ENCODE assay signal across 8 mouse cellular contexts in genomic region chr3:69598261-69599165, GRCm38 (mm10). TPM values are rescaled to one million over a fixed set of nuclear protein-coding genes. Genes with fewer than 3 reads are reported as not detected.
A peak's percentile ranks its signal among the peaks of the same experiment; 100 is the strongest.
DNase-seq lines count a peak whose midpoint lies in the region; ATAC-seq lines count a peak whose summit lies in the region.

TSS of gene B3galnt1 (minus strand) at chr3:69598960.

- no peaks in the 10 kb centered on the region for H3K36me3 ChIP-seq in embryonic facial prominence, embryonic 14.5 days (ENCODE audit: control insufficient read depth, insufficient read depth, low read length)
- H3K36me3 ChIP-seq in heart, embryonic 10.5 days, result no peaks in the 10 kb centered on the region
- no peaks in the 10 kb centered on the region for H3K36me3 ChIP-seq in kidney, embryonic 14.5 days (ENCODE audit: control insufficient read depth, insufficient read depth, low read length)
- no peaks in the 10 kb centered on the region for H3K36me3 ChIP-seq in midbrain, embryonic 16.5 days (ENCODE audit: control insufficient read depth, insufficient read depth, low read length)
- no peaks in the 10 kb centered on the region for H3K36me3 ChIP-seq in stomach, embryonic 15.5 days

- peak; percentile 30 to 39 for DNase-seq in urinary bladder, adult 18-20 months (ENCODE audit: low spot score in 2 of 2)
- no peak for DNase-seq in urinary bladder, postnatal 10 days (ENCODE audit: low spot score)
- DNase-seq in embryonic facial prominence, embryonic 14.5 days (ENCODE audit: low spot score), result peak; percentile 80
- peak; percentile 79 for DNase-seq in heart, embryonic 10.5 days (ENCODE audit: low spot score)
- DNase-seq in liver, result peak; percentile 37

- H3K4me1 ChIP-seq in embryonic facial prominence, embryonic 14.5 days (ENCODE audit: control insufficient read depth, insufficient read depth, low read length), result peaks cover 11% of the 10 kb centered on the region
- peaks cover 18% of the 10 kb centered on the region; the same call in 1 of the 2 replicates for H3K4me1 ChIP-seq in heart, embryonic 10.5 days
- H3K4me1 ChIP-seq in kidney, embryonic 14.5 days (ENCODE audit: control insufficient read depth, insufficient read depth, low read length), result no peaks in the 10 kb centered on the region
- H3K4me1 ChIP-seq in midbrain, embryonic 16.5 days (ENCODE audit: control insufficient read depth, insufficient read depth, low read length), result peaks cover 26% of the 10 kb centered on the region
- H3K4me1 ChIP-seq in stomach, embryonic 15.5 days, result peaks cover 5% of the 10 kb centered on the region; the same call in 1 of the 2 replicates

- under 1% methylated on average over 29 of the region's 99 CpGs for WGBS in embryonic facial prominence, embryonic 14.5 days
- WGBS in heart, embryonic 10.5 days, result under 1% methylated on average over 95 of the region's 99 CpGs
- WGBS in kidney, embryonic 14.5 days, result under 1% methylated on average over 96 of the region's 99 CpGs
- WGBS in midbrain, embryonic 16.5 days, result under 1% methylated on average over 60 of the region's 99 CpGs
- whole genome bisulfite sequencing in stomach, embryonic 15.5 days, result 1% methylated on average over 82 of the region's 99 CpGs

- peak within 1 kb of the TSS; percentile 73 for H3K4me3 ChIP-seq in embryonic facial prominence, embryonic 14.5 days (ENCODE audit: low read depth, low read length)
- peak within 1 kb of the TSS; percentile 80 for H3K4me3 ChIP-seq in heart, embryonic 10.5 days
- H3K4me3 ChIP-seq in kidney, embryonic 14.5 days (ENCODE audit: low read length), result peak within 1 kb of the TSS; percentile 68
- H3K4me3 ChIP-seq in midbrain, embryonic 16.5 days (ENCODE audit: low read depth, low read length), result peak within 1 kb of the TSS; percentile 83
- peak within 1 kb of the TSS; percentile 71 for H3K4me3 ChIP-seq in stomach, embryonic 15.5 days (replicated peaks)

- H3K9me3 ChIP-seq in embryonic facial prominence, embryonic 14.5 days (ENCODE audit: control insufficient read depth, low read length), result no peaks in the 10 kb centered on the region
- H3K9me3 ChIP-seq in heart, embryonic 10.5 days, result no peaks in the 10 kb centered on the region
- no peaks in the 10 kb centered on the region for H3K9me3 ChIP-seq in kidney, embryonic 14.5 days (ENCODE audit: control insufficient read depth, low read length)
- no peaks in the 10 kb centered on the region for H3K9me3 ChIP-seq in midbrain, embryonic 16.5 days (replicated peaks; ENCODE audit: control insufficient read depth, low read length, poor library complexity, severe bottlenecking)
- no peaks in the 10 kb centered on the region for H3K9me3 ChIP-seq in stomach, embryonic 15.5 days

- H3K27ac ChIP-seq in embryonic facial prominence, embryonic 14.5 days (replicated peaks; ENCODE audit: low read depth, low read length), result peak within 1 kb of the TSS; percentile 41
- peak within 1 kb of the TSS; percentile 92 for H3K27ac ChIP-seq in heart, embryonic 10.5 days
- peak within 1 kb of the TSS; percentile 27; the same call in 1 of the 2 replicates for H3K27ac ChIP-seq in kidney, embryonic 14.5 days (ENCODE audit: low read depth, low read length)
- H3K27ac ChIP-seq in midbrain, embryonic 16.5 days (ENCODE audit: low read length), result peak within 1 kb of the TSS; percentile 85
- peak within 1 kb of the TSS; percentile 40 for H3K27ac ChIP-seq in stomach, embryonic 15.5 days

- peak; percentile 86 for ATAC-seq in embryonic facial prominence, embryonic 14.5 days (ENCODE audit: low read depth)
- peak; percentile 81 for ATAC-seq in kidney, embryonic 14.5 days (ENCODE audit: low FRiP score, low TSS enrichment)
- peak; percentile 91 for ATAC-seq in midbrain, embryonic 16.5 days
- peak; percentile 56; the same call in 1 of the 2 replicates for ATAC-seq in stomach, embryonic 15.5 days (ENCODE audit: insufficient read depth, low FRiP score, low read depth)

- peak within 1 kb of the TSS; percentile 80 for H3K4me2 ChIP-seq in embryonic facial prominence, embryonic 14.5 days (ENCODE audit: low read depth, low read length)
- H3K4me2 ChIP-seq in kidney, embryonic 14.5 days (replicated peaks; ENCODE audit: low read depth, low read length), result peak within 1 kb of the TSS; percentile 78
- peak within 1 kb of the TSS; percentile 83 for H3K4me2 ChIP-seq in midbrain, embryonic 16.5 days (ENCODE audit: low read length)
- H3K4me2 ChIP-seq in stomach, embryonic 15.5 days, result peak within 1 kb of the TSS; percentile 86

- H3K27me3 ChIP-seq in embryonic facial prominence, embryonic 14.5 days (replicated peaks; ENCODE audit: control insufficient read depth, insufficient read depth, low read length), result no peaks in the 10 kb centered on the region
- no peaks in the 10 kb centered on the region for H3K27me3 ChIP-seq in heart, embryonic 10.5 days (ENCODE audit: insufficient read depth, poor library complexity, severe bottlenecking)
- H3K27me3 ChIP-seq in kidney, embryonic 14.5 days (ENCODE audit: control insufficient read depth, insufficient read depth, low read length), result no peaks in the 10 kb centered on the region
- no peaks in the 10 kb centered on the region for H3K27me3 ChIP-seq in midbrain, embryonic 16.5 days (ENCODE audit: control insufficient read depth, insufficient read depth, low read depth, low read length)
- H3K27me3 ChIP-seq in stomach, embryonic 15.5 days (replicated peaks), result no peaks in the 10 kb centered on the region

- H3K9ac ChIP-seq in embryonic facial prominence, embryonic 14.5 days (ENCODE audit: low read depth, low read length), result peak within 1 kb of the TSS; percentile 87
- peak within 1 kb of the TSS; percentile 85 for H3K9ac ChIP-seq in kidney, embryonic 14.5 days (ENCODE audit: low read depth, low read length)
- H3K9ac ChIP-seq in midbrain, embryonic 16.5 days (ENCODE audit: low read depth, low read length), result peak within 1 kb of the TSS; percentile 76
- H3K9ac ChIP-seq in stomach, embryonic 15.5 days, result peak within 1 kb of the TSS; percentile 74

RNA-seq across cellular contexts. Expression of gene B3galnt1, which starts in this region (rescaled TPM):
- polyA plus RNA-seq in embryonic facial prominence, embryonic 14.5 days (2014; fragmentation: Nextera tagmentation; extraction: Ambion mirVana), result 47.9 and 52.4 TPM in 2 replicates
- polyA plus RNA-seq in heart, embryonic 10.5 days (2016; fragmentation: Nextera tagmentation; extraction: Ambion mirVana), result 26.5 and 27.7 TPM in 2 replicates
- 27.7 and 29.4 TPM in 2 replicates for polyA plus RNA-seq in kidney, embryonic 14.5 days (2014; fragmentation: Nextera tagmentation; extraction: Ambion mirVana)
- 115 and 118 TPM in 2 replicates for polyA plus RNA-seq in midbrain, embryonic 16.5 days (2015; fragmentation: Nextera tagmentation; extraction: Ambion mirVana)
- polyA plus RNA-seq in stomach, embryonic 15.5 days (2015; fragmentation: Nextera tagmentation; extraction: Ambion mirVana), result 32.1 and 34.4 TPM in 2 replicates

Comparison
In these comparisons a context has a peak if more than half of its experiments do, and no peak if none do; other contexts are left out.
1. H3K27ac ChIP-seq: peak in every context shown above with its lines; median percentile 92 in heart, embryonic 10.5 days; 85 in midbrain, embryonic 16.5 days; 41 in embryonic facial prominence, embryonic 14.5 days; 40 in stomach, embryonic 15.5 days; 27 in kidney, embryonic 14.5 days.